Mouse (Mus musculus) embryonic fibroblast, embryonic 13.5 days (primary cell): ENCODE measurements around the gene Hip1r.

Experiments
- CTCF ChIP-seq: IDR thresholded peaks from 2 replicates; pipeline ENCODE4 v1.5.1; 2011; ENCODE audit warnings: mild to moderate bottlenecking, control low read depth, low read length, moderate library complexity, borderline replicate concordance; ENCODE audit not compliant: insufficient read depth
- POLR2A ChIP-seq: IDR thresholded peaks from 2 replicates; pipeline ENCODE4 v1.6.1; 2011; ENCODE audit warnings: low read depth, mild to moderate bottlenecking, control low read depth, low read length, moderate library complexity

DNA sequence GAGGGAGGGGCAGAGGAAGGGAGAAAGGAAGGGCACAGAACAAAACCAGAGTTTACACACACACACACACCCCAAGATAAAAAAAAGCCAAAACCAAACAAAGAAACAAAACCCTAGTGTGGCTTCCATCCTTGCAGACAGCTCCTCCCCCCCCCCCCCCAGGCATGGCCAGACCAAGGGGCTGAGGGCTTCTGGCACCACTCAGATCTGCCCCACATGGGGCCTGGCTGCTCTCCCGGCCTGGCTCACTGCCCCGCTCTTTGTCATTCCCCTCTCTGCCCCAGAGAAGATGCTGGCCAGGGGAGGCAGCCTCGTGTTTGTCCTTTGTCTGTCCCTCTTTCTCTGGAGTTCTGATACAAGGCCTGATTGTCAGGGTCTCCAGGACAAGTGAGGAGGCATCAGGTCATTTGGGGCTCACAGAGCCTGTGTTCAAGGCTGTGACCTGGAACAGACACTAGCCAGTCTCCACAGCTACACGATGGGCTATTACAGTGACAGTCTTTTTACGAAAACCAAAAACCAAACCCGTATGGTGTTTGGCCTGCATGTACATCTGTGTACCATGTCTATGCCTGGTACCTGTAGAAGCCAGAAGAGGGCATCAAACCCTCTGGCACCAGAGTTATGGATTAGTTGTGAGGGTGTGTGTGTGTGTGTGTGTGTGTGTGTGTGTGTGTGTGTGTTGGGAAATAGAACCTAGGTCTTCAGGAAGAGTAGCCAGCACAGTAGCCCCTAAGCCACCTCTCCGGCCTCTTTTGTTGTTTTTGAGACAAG is 20.0 kb downstream of the Hip1r start:
- TF ChIP-seq POLR2A: no peak
- no peak for TF ChIP-seq CTCF
